Mouse (Mus musculus) c-Kit-negative CD71-positive TER-119-positive erythroid progenitor cells, embryonic 14.5 days (primary cell): ENCODE measurements around the gene Fam149a.
A peak's percentile ranks its signal among the peaks of the same experiment; 100 is the strongest.

Experiments used
- DNase-seq: peaks from one replicate; pipeline ENCODE4 v3.0.0-alpha.2; 2013; ENCODE audit warnings: low read depth, low spot score

Gene Fam149a

GRCm38 (mm10) chr8:45381963-45382347, at the start of gene Fam149a:
TSS of gene Fam149a (minus strand) at chr8:45382291.
- no peak for DNase-seq

DNA sequence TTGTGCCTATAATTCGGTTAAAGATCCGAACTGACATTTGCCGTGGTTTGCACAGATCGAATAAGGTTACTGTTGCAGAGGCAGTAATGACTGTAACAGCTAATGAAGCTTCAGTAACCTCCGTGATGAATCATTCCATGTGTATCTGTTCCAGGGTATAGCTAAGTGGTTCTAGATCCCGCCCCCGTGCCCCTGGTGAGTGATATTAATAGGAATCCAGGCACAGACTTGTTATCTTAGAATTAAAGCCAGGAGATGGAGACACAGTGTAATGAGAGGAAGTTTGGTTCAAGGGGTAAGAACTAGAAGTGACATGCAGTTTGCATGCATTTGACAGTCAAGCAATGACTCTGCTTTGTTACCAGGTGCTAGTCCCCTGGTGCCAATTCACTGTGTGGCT, 38.1 kb upstream of the Fam149a start:
- no peak for DNase-seq

DNA sequence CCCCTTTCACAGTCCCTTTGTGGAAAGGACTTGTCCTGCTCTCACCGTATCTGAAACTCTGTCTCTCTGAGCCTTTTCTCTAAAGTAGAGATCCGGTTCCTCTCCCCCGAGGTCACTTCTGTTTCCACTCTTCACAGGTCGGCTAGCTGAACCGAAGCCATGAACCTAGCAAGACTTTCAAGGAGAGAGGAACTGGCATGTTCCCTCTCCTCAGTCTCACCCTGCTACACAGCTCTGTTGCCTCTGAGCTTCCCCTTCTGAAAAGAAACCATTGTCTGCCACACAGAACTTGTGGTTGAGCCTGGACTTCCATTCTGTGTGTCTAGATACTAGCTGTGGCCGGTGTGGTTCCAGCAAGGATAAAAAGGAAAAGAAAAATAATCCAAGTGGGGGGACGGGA, 32.9 kb upstream of the Fam149a start:
- no peak for DNase-seq

DNA sequence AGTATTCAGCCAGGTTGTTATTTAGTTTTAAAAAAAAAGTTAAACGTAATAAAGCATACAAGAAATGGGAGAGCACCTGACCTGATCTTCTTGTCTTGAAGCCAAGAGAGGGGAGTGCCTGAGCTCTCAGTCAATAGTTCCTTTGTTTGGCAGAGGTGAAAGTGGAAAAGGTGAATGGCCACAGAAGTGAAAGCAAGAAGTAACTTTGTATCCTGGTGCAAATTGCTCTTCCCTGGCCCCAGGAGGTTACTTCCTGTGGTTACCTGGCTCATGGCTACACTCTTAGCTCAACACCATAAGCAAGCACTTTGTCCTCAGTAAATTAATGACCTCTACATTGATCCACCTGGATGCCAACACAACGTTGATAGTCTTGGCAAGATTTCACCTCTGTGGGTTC, 28.8 kb upstream of the Fam149a start, which contains the start of gene Tlr3:
Tlr3 (minus strand) TSS at position 199 of the 400 bp plus-strand sequence.
- DNase-seq = no peak

GRCm38 (mm10) chr8:45410146-45410880, 28.2 kb upstream of the Fam149a start:
- no peak for DNase-seq

DNA sequence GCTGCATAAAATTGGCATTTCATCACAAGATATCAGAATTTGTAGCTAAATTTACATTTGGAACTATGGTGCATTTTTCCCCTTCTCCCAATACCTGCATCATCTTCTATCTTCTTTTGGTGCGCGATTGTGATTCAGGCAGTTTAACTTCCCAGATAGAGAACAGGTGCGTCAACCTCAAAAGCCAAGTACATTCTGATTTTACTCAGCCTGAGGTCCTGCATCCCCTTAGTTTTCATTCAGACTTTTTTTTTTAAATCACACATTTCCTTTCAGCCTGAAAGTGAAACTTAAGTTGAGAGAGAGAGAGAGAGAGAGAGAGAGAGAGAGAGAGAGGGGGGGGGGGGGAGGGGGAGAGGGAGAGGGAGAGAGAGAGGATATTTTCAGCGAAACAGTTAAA, 27.6 kb upstream of the Fam149a start:
- no peak for DNase-seq

DNA sequence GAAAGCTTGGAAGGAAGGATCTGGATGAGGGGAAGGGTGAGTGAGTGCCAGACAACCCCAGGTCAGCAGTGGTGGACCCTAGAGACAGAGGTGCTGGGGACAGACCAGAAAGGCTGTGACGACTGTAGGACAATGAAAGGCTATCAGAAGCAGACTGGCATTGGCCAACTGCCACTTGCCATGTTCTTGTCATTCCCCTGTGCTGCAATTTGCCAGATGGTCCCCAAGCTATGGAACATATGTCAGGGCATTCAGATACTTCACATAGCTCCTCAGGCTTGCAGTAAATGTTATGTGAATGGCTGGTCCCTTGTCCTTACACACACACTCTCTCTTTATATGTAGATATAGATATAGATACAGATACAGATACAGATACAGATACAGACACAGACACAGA, 1.2 kb upstream of the Fam149a start:
- DNase-seq = no peak

DNA sequence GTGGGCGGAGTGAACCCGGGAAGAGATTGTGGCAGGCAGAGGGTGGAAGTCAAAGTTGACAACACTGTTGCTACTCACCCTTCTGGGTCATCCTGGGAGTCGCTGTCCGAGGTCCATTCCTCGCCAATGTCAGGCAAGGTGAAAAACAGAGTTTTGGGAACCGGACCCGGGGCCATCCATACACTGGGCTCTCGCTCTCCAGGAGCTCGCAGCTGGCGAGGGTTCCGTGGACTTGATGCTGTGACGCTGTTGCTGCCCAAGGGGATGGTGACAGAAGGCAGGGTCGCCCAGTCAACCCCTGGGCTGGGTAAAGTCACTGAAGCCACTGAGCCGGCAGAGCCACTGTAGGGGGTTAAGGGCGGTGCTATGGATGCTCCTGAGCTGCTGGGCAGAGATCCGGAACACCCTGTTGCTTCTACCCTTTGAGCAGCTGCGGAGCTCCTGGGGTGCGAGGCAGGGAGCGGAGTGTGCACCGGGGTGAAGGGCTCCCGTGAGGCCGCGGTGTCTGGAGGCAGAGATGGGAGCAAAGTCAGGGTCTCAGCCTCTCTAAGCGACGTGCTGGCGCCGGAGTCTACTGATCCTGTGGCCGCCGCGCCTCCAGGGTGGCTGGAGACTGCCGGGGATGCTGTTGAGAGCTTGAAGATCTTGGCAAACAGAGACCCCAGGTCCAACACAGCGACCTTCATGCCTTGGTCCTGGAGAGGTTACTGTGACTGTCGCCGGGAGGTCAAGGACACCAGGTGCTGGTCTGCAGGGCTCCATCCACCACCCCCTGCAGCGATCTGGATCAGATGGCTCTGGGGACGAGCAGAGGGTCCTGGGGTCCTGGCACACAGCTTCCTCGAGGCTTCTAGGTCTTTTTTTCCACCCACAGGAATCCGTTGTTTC, 772 bp downstream of the Fam149a start:
- no peak for DNase-seq

DNA sequence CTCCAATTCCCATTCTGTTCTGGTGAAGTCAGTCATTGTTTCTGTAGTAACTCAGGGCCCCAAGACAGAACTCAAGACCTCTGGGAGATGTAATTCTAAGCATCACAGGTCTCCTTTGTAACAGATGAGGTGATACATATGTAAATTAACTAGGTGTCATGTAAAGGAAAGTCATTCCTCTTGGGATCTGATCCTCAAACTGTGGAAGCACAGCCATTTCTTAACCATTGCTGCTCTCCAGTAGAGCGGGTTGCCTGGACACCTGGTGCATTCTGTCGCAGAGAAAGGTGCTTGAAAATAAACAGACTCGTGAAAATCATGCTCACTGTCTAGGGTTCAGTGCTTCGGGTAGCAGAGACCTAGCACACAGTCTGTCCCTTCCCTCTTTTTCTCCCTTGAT, 1.5 kb downstream of the Fam149a start:
- no peak for DNase-seq

DNA sequence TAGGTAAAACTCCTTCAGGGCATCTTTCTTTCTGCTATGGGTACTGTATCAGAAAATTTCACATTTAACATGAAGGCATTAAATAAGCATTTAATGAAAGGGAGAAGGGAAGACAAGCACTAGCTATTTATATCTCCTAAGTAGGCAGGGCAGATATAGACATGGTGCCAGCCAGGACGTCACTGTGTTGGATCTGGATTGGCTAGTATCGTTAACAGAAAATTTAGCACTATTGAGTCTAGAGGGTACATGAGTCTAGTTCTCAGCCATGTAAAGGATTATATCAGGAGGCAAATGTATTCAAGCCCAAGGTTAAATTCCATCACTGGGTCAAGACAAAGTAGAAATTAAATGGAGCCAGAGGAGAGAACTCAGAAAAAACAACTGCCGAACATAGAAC, 8.0 kb downstream of the Fam149a start:
- DNase-seq = no peak

GRCm38 (mm10) chr8:45367154-45367553, 14.9 kb downstream of the Fam149a start:
- DNase-seq = no peak

GRCm38 (mm10) chr8:45363220-45363619, 18.9 kb downstream of the Fam149a start:
- DNase-seq = no peak

- DNase-seq = no peak
These were observed 19.8 kb downstream of the Fam149a start for GRCm38 (mm10) chr8:45362323-45362722.

- no peak for DNase-seq
These were observed 22.9 kb downstream of the Fam149a start for GRCm38 (mm10) chr8:45359091-45359605.

DNA sequence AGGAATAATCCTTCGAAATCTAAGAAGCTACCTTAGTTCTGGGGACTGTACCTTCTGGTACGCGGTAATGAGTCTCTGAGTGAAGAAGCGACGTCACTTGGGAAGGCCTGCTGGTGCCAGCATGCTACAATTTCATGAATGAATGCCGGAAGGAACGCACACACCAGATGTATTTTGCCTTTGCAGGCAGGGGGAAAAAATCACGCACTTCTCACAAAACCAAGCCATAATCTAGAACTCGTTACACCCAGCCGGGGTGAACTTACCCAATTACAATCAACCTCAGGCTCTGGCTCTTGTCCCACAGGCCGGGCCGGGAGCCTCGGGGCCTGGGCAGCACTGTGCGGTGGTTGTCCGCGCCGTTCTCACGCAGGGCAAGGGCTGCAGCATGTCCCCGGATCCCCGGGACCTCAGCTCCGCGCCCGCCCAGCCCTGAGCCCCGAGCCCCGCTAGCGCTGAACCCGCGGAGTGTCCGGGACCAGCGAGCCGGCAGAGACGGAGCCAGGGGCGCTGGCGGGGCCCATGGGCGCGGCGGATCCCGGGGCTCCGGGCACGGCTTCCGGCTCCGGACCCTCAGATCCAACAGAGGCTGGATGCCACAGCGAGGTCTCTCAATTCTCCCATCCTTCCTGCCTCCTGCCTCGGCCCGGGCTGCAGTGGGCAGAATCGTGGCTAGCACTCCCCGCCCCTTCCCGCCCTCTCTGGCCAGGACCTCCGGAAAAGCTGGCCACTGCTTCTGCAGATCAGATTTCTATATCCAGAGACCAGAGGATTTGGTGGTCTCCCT, 23.8 kb downstream of the Fam149a start:
- no peak for DNase-seq

DNA sequence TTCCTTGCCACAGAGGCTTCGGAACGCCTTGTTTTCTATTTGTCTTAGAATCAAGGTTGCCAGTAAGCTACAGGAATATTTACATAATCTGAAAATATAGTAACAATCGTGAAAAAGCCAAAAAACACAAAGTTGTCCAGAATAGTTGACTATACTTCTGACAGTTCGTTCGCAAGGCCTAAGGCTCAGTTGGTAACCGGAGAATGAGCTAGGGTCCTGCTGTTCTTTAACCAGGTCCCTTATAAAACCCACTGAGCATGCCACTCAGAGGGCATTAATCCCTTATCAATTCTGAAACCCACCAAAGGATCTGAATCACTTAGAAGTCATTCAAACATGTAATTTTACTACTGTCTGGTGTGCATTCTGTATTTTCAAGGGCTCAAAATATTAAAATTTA, 26.3 kb downstream of the Fam149a start:
- DNase-seq = no peak

DNA sequence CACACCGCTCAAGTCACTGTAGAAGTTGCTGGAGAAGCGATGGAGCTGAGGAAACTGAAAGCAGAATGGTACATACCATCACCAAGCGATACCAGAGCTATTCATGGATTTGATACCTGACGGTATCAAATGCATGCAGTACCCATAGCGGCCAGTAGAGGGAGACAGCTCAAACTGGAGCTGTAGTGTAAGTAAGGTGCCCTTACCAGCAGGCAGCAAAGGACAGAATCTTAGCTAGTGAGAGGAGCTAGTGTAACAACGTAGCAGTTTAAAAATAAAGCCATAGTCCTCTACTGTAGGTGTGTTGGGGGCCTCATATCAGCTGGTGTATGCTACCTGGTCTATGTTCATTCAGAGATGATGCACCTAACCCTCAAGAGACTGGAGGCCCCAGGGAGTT, 37.1 kb downstream of the Fam149a start:
- DNase-seq = peak; percentile 28

- DNase-seq = no peak
These were observed 37.8 kb downstream of the Fam149a start for GRCm38 (mm10) chr8:45344298-45344697.

DNA sequence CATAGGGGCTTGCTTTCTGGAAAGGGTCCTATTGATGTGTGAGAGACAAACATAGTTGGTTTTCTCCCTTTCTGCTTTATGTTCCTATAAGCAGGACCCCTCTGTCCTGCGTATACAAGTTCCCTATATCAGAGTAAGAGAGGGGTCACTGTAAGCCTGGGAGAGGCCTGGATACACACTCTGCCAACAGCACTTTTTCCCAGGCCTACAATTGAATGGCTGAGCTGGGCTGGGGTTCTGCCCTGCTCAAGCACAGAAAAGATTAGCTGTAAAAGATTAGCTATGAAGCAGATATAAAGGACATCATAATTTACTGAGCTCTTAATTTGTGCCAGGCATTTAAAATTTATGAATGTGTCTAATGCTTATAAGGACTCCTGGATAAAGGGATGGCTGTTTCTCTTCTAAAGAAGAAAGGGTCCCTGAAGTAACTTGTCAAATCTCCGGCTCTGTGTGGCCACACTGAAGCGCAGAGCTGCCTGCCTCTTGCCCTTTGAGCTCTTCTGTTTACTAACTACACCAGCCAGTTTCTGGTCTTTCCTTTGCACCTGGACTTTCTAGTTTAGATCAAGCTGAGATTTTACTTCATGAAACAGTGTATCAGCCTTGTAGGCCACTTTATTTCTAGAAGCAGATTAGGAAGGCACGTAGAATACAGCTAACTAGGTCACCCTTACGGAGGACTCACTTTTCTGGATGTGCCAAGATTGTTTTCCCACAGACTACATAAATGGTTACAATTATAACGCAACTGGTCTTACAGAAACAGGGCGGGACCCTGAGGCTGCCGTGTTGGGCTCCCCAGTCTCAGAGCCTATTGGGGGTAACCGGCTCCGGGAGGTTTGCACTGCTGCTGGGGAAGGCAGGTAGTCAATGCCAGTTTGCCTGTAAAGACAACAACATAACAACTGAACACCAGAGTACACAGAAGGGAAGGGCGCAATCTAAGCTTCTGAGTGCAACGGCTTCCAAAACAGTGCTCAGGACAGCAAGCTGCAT, 40.2 kb downstream of the Fam149a start:
- no peak for DNase-seq

GRCm38 (mm10) chr8:45333493-45333892, 48.6 kb downstream of the Fam149a start:
- DNase-seq = no peak
